Mouse (Mus musculus) liver, embryonic 15.5 days (tissue): ENCODE measurements at regions not wholly inside any gene's neighbourhood (a gene's known extent, or its start where the extent isn't known, plus 50 kb on each side); places are given as distances from the start of the nearest gene placed in this dataset.

ENCODE experiments used
- ATAC-seq: fragments of 200-750 bp; cut with Nextera tagmentation; 2 replicates; pipeline ENCODE4 v1.8.0; 2017; ENCODE audit warnings: moderate number of reproducible peaks, mild to moderate bottlenecking, moderate library complexity; ENCODE audit not compliant: insufficient read depth
- H3K27ac ChIP-seq: fragments of 300-500 bp; sonication (generic); replicated peaks from 2 replicates; pipeline ENCODE4 v1.5.1; 2015; ENCODE audit warnings: mild to moderate bottlenecking, inconsistent platforms
- H3K27me3 ChIP-seq: fragments of 300-500 bp; sonication (generic); 2 replicates; pipeline ENCODE4 v1.6.1; 2015; ENCODE audit warnings: mild to moderate bottlenecking, inconsistent platforms
- H3K36me3 ChIP-seq: fragments of 300-500 bp; sonication (generic); replicated peaks from 2 replicates; pipeline ENCODE4 v1.6.1; 2015; ENCODE audit warnings: moderate library complexity, mild to moderate bottlenecking, inconsistent platforms
- H3K4me1 ChIP-seq: fragments of 300-500 bp; sonication (generic); replicated peaks from 2 replicates; pipeline ENCODE4 v1.6.1; 2015; ENCODE audit warnings: inconsistent platforms
- H3K4me2 ChIP-seq: fragments of 300-500 bp; sonication (generic); 2 replicates; pipeline ENCODE4 v1.6.1; 2015; ENCODE audit warnings: moderate library complexity, mild to moderate bottlenecking, inconsistent platforms
- H3K4me3 ChIP-seq: fragments of 300-500 bp; sonication (generic); replicated peaks from 2 replicates; pipeline ENCODE4 v1.5.1; 2015; ENCODE audit warnings: mild to moderate bottlenecking, inconsistent platforms
- H3K9ac ChIP-seq: fragments of 300-500 bp; sonication (generic); 2 replicates; pipeline ENCODE4 v1.6.1; 2015; ENCODE audit warnings: moderate library complexity, mild to moderate bottlenecking, inconsistent platforms
- H3K9me3 ChIP-seq: fragments of 300-500 bp; sonication (generic); replicated peaks from 2 replicates; pipeline ENCODE4 v1.6.1; 2016; ENCODE audit warnings: inconsistent platforms
- WGBS: fragments of 180-500 bp; shearing (Covaris S2); methylation state at CpG from one replicate; pipeline ENCODE4 v1.1.7; 2015; ENCODE audit warnings: mixed read lengths; ENCODE audit not compliant: insufficient replicate concordance; 5-methylcytosine and 5-hydroxymethylcytosine counted together

DNA sequence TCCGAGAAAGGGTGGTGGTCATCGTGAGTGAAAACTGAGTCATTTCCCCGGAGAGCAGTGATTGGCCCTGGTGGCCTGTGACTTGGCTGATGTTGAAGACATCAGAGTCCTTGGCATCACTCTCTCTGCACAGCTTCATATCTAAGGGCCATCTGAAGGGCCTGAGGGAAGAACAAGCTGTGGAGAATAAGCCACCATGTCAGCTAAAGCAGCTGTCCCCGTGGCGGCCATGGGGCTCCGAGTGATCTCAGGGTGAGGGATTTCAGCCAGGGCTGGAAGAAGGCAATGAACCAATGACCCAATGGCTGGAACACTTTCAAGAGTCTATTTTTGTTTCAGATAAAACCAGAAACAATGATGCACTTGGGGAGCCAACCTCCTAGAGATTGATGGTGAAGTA, 62.2 kb downstream of the Ttc32 start:
- no peak overlapping the region for H3K4me3 ChIP-seq
- no peaks in the 10 kb centered on the region for H3K4me1 ChIP-seq
- H3K36me3 ChIP-seq = no peaks in the 10 kb centered on the region
- H3K9ac ChIP-seq = no peak overlapping the region
- H3K9me3 ChIP-seq = no peaks in the 10 kb centered on the region
- 64% methylated on average over 6 of the region's 6 CpGs for WGBS
- H3K27ac ChIP-seq = no peak overlapping the region
- no peak for ATAC-seq
- H3K27me3 ChIP-seq = no peaks in the 10 kb centered on the region
- H3K4me2 ChIP-seq = no peak overlapping the region

DNA sequence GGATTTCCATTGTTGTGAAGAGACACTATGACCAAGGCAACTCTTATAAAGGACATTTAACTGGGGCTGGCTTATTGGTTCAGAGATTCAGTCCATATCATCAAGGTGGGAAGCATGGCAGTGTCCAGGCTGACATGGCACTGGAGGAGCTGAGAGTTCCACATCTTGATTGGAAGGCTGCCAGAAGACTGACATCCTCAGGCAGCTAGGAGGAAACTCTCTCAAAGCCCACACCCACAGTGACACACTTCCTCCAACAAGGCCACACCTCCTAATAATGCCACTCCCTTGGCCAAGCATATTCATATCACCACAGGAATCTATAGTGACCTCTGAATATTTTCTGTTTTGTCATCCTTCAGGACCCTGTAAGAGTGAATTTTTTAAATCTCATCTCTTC, 65.3 kb downstream of the Ttc32 start:
- Histone ChIP-seq H3K4me3 (no peak overlapping the region), H3K4me1 (no peaks in the 10 kb centered on the region), H3K27me3 (no peaks in the 10 kb centered on the region), H3K9me3 (no peaks in the 10 kb centered on the region), H3K9ac (no peak overlapping the region), H3K36me3 (no peaks in the 10 kb centered on the region), H3K27ac (no peak overlapping the region), H3K4me2 (no peak overlapping the region)
- ATAC-seq = no peak

- Histone ChIP-seq H3K27ac (no peak overlapping the region), H3K36me3 (no peaks in the 10 kb centered on the region), H3K27me3 (no peaks in the 10 kb centered on the region), H3K4me2 (no peak overlapping the region), H3K4me3 (no peak overlapping the region), H3K9ac (no peak overlapping the region), H3K9me3 (no peaks in the 10 kb centered on the region), H3K4me1 (no peaks in the 10 kb centered on the region)
- ATAC-seq = no peak
- WGBS = 35% methylated on average over 3 of the region's 3 CpGs
These were observed 76.6 kb downstream of the Ttc32 start for GRCm38 (mm10) chr12:9106416-9106815.

DNA sequence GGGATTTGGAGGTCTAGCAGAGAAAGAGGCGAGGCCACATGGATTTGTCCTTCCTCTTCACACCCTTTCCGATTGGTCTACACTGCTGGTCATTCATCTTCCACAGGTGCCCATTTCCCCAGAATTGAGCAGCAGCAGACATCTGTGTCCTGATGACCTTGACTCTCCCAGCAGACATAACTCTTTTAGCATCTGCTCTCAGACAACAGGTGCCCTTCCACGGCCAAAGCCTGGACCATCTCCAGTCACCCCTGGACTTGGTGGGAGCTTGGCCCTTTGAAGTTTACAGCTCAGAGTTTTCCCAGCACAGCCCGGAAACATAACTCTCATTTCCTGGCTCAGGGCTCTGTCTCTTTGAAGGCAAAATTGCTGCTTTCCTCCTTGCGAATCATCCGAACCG, 80.0 kb downstream of the Ttc32 start:
- no peak overlapping the region for H3K9ac ChIP-seq
- no peak for ATAC-seq
- 54% methylated on average over 7 of the region's 7 CpGs for WGBS

GRCm38 (mm10) chr12:9112161-9112674, 82.4 kb downstream of the Ttc32 start:
- no peak overlapping the region for H3K9ac ChIP-seq
- H3K4me1 ChIP-seq = no peaks in the 10 kb centered on the region
- H3K4me3 ChIP-seq = no peak overlapping the region
- 63% methylated on average over 3 of the region's 3 CpGs for WGBS
- no peak overlapping the region for H3K27ac ChIP-seq
- no peaks in the 10 kb centered on the region for H3K36me3 ChIP-seq
- ATAC-seq = no peak
- H3K27me3 ChIP-seq = no peaks in the 10 kb centered on the region
- no peaks in the 10 kb centered on the region for H3K9me3 ChIP-seq
- H3K4me2 ChIP-seq = no peak overlapping the region

More for the DNA sequence above, 80.0 kb downstream of the Ttc32 start:
- H3K27me3 ChIP-seq = no peaks in the 10 kb centered on the region
- no peak overlapping the region for H3K4me3 ChIP-seq
- H3K4me1 ChIP-seq = no peaks in the 10 kb centered on the region
- H3K36me3 ChIP-seq = no peaks in the 10 kb centered on the region
- no peak overlapping the region for H3K27ac ChIP-seq
- H3K9me3 ChIP-seq = no peaks in the 10 kb centered on the region
- no peak overlapping the region for H3K4me2 ChIP-seq

DNA sequence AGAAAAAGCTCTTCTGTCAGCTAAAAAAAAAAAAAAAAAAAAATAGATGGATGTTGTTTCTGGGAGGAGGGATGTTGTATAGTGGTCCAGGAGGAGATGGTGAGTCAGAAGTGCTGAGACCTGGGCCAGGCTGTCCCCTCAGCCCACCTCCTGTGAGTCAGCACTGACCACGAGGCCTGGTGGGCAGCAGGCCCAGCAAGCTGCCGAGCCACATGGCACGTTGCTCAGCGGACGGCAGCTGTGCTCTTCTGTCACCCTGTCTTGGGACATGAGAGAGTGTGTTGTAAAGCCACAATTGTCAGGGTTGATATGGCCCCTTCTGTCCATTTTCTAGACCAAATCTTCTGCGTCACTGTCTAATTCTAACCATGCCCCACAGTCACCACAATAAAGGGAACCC, 83.9 kb downstream of the Ttc32 start:
- 59% methylated on average over 6 of the region's 6 CpGs for WGBS
- H3K4me2 ChIP-seq = no peak overlapping the region

GRCm38 (mm10) chr12:9114061-9114460, 84.3 kb downstream of the Ttc32 start:
- no peak for ATAC-seq
- Histone ChIP-seq H3K4me3 (no peak overlapping the region), H3K9me3 (no peaks in the 10 kb centered on the region), H3K4me1 (no peaks in the 10 kb centered on the region), H3K36me3 (no peaks in the 10 kb centered on the region), H3K4me2 (no peak overlapping the region), H3K27me3 (no peaks in the 10 kb centered on the region), H3K9ac (no peak overlapping the region), H3K27ac (no peak overlapping the region)
- WGBS = 62% methylated on average over 1 of the region's 1 CpGs

More for the DNA sequence above, 83.9 kb downstream of the Ttc32 start:
- H3K27me3 ChIP-seq = no peaks in the 10 kb centered on the region
- ATAC-seq = no peak
- H3K36me3 ChIP-seq = no peaks in the 10 kb centered on the region
- no peak overlapping the region for H3K9ac ChIP-seq
- H3K27ac ChIP-seq = no peak overlapping the region
- H3K4me3 ChIP-seq = no peak overlapping the region
- H3K9me3 ChIP-seq = no peaks in the 10 kb centered on the region
- no peaks in the 10 kb centered on the region for H3K4me1 ChIP-seq

- H3K27ac ChIP-seq = no peak overlapping the region
- no peak overlapping the region for H3K4me2 ChIP-seq
- H3K9ac ChIP-seq = no peak overlapping the region
- 47% methylated on average over 2 of the region's 2 CpGs for WGBS
- no peaks in the 10 kb centered on the region for H3K9me3 ChIP-seq
- no peaks in the 10 kb centered on the region for H3K27me3 ChIP-seq
- no peaks in the 10 kb centered on the region for H3K4me1 ChIP-seq
- H3K4me3 ChIP-seq = no peak overlapping the region
- ATAC-seq = no peak
- H3K36me3 ChIP-seq = no peaks in the 10 kb centered on the region
These were observed 88.8 kb downstream of the Ttc32 start for GRCm38 (mm10) chr12:9118576-9118975.

DNA sequence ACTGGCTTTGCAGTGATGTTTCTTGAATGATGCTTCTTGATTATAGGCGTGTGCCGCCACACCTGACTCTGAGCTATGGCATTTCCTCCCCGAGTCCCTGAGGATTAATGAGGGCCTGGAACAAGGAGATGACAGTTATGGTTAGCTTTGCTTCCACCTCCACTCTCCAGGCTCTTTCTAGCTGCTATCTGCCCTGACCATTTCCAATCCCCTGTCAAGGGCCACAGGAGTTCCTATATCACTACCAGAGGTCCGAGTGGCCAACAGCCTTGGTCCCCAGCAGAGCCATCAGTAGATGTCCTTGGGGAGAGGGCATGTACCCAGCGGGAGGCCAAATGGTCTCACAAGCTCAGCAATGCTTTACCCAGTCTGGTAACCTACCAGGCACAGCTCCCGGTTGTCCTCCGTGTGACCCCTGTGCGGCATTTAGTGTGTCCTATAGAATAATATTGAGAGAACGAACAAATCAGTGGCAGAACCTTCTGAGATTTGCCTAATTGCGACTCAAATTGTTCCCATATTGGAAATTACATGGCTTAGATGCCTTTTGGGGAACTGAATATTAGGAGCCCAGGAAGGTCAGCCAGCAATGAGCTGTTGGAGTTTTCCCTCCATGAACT, 98.2 kb downstream of the Ttc32 start:
- Histone ChIP-seq H3K9ac (no peak overlapping the region), H3K36me3 (no peaks in the 10 kb centered on the region), H3K9me3 (no peaks in the 10 kb centered on the region), H3K4me2 (no peak overlapping the region), H3K27me3 (no peaks in the 10 kb centered on the region), H3K4me1 (no peaks in the 10 kb centered on the region), H3K4me3 (no peak overlapping the region), H3K27ac (no peak overlapping the region)
- WGBS = 61% methylated on average over 10 of the region's 10 CpGs
- ATAC-seq = no peak

GRCm38 (mm10) chr12:9128581-9129275, 98.9 kb downstream of the Ttc32 start:
- H3K9me3 ChIP-seq = no peaks in the 10 kb centered on the region
- no peak overlapping the region for H3K27ac ChIP-seq
- no peaks in the 10 kb centered on the region for H3K36me3 ChIP-seq
- no peak overlapping the region for H3K4me2 ChIP-seq
- H3K9ac ChIP-seq = no peak overlapping the region
- no peaks in the 10 kb centered on the region for H3K4me1 ChIP-seq
- WGBS = 54% methylated on average over 6 of the region's 6 CpGs
- no peak overlapping the region for H3K4me3 ChIP-seq
- ATAC-seq = no peak
- no peaks in the 10 kb centered on the region for H3K27me3 ChIP-seq

- Histone ChIP-seq H3K27ac (no peak overlapping the region), H3K9ac (no peak overlapping the region), H3K27me3 (no peaks in the 10 kb centered on the region), H3K36me3 (no peaks in the 10 kb centered on the region), H3K4me3 (no peak overlapping the region), H3K4me1 (no peaks in the 10 kb centered on the region), H3K9me3 (no peaks in the 10 kb centered on the region), H3K4me2 (no peak overlapping the region)
- no peak for ATAC-seq
These were observed 102.8 kb downstream of the Ttc32 start for GRCm38 (mm10) chr12:9132621-9133020.
